Mouse (Mus musculus) MEL (cell line): ENCODE data around the gene Col8a2. TPM values are rescaled to one million over a fixed set of nuclear protein-coding genes. Genes with fewer than 3 reads are reported as not detected.
A peak's percentile ranks its signal among the peaks of the same experiment; 100 is the strongest.

Source experiments
- DNase-seq: peaks from one replicate; pipeline ENCODE4 v3.0.0; 2011; ENCODE audit warnings: low read depth, low spot score
- H3K27ac ChIP-seq: 2 replicates; pipeline ENCODE4 v1.5.1; 2012; ENCODE audit warnings: low read depth, mild to moderate bottlenecking, control low read depth, low read length, moderate library complexity; ENCODE audit not compliant: control insufficient read depth
- H3K27me3 ChIP-seq, 2 experiments: fragments of 150-350 bp in 1 of 2; sonication (generic) in 1 of 2; 2 replicates each; pipeline ENCODE4 v1.6.1; 2012; ENCODE audit warnings: low read length in 2 of 2, mild to moderate bottlenecking in 2 of 2, improper control_type of control experiment in 1 of 2, moderate library complexity in 1 of 2; ENCODE audit not compliant: insufficient read depth in 2 of 2, control insufficient read depth in 1 of 2
- H3K36me3 ChIP-seq, 2 experiments: 2 replicates each; pipeline ENCODE4 v1.6.1; 2012 to 2014; ENCODE audit warnings: low read length in 2 of 2, improper control_type of control experiment in 1 of 2, inconsistent platforms in 1 of 2, mild to moderate bottlenecking in 1 of 2; ENCODE audit not compliant: insufficient read depth in 2 of 2, control insufficient read depth in 1 of 2
- H3K4me1 ChIP-seq, 2 experiments: fragments of 150-350 bp in 1 of 2; sonication (generic) in 1 of 2; 2 replicates each; pipeline ENCODE4 v1.6.1; 2012; ENCODE audit warnings: low read length in 2 of 2, improper control_type of control experiment in 1 of 2, mild to moderate bottlenecking in 1 of 2; ENCODE audit not compliant: insufficient read depth in 2 of 2, control insufficient read depth in 1 of 2
- H3K4me3 ChIP-seq, 2 experiments: fragments of 150-350 bp in 1 of 2; sonication (generic) in 1 of 2; 2 replicates each; pipeline ENCODE4 v1.5.1; 2012; ENCODE audit warnings: low read depth in 2 of 2, low read length in 2 of 2, mild to moderate bottlenecking in 2 of 2, moderate library complexity in 2 of 2, control low read depth in 1 of 2, improper control_type of control experiment in 1 of 2; ENCODE audit not compliant: control insufficient read depth in 1 of 2, insufficient read depth in 1 of 2
- H3K79me2 ChIP-seq: 2 replicates; pipeline ENCODE4 v1.6.1; 2012; ENCODE audit warnings: mild to moderate bottlenecking, low read length, moderate library complexity; ENCODE audit not compliant: control insufficient read depth, poor library complexity, insufficient read depth
- H3K9ac ChIP-seq: 2 replicates; pipeline ENCODE4 v1.6.1; 2012; ENCODE audit warnings: low read depth, mild to moderate bottlenecking, control low read depth, low read length, moderate library complexity; ENCODE audit not compliant: control insufficient read depth, poor library complexity, severe bottlenecking
- H3K9me3 ChIP-seq: fragments of 150-350 bp; sonication (generic); replicated peaks from 2 replicates; pipeline ENCODE4 v1.6.1; 2012; ENCODE audit warnings: mild to moderate bottlenecking, low read length, improper control_type of control experiment, moderate library complexity; ENCODE audit not compliant: insufficient read depth
- CHD1 ChIP-seq: IDR thresholded peaks from 2 replicates; pipeline ENCODE4 v1.6.1; 2012; ENCODE audit warnings: low read depth, mild to moderate bottlenecking, inconsistent platforms, low read length, improper control_type of control experiment
- E2F4 ChIP-seq: IDR thresholded peaks from 2 replicates; pipeline ENCODE4 v1.6.1; 2011; ENCODE audit warnings: low read depth, low read length, improper control_type of control experiment, borderline replicate concordance
- ETS1 ChIP-seq: IDR thresholded peaks from 2 replicates; pipeline ENCODE4 v1.6.1; 2012; ENCODE audit warnings: low read depth, mild to moderate bottlenecking, inconsistent platforms, low read length, improper control_type of control experiment, moderate library complexity
- HCFC1 ChIP-seq: IDR thresholded peaks from 2 replicates; pipeline ENCODE4 v1.6.1; 2012; ENCODE audit warnings: low read depth, mild to moderate bottlenecking, inconsistent platforms, low read length, improper control_type of control experiment, moderate library complexity
- JUND ChIP-seq: IDR thresholded peaks from 2 replicates; pipeline ENCODE4 v1.6.1; 2011; ENCODE audit warnings: low read depth, mild to moderate bottlenecking, improper control_type of control experiment, low read length
- MAZ ChIP-seq: IDR thresholded peaks from 2 replicates; pipeline ENCODE4 v1.6.1; 2012; ENCODE audit warnings: low read depth, mild to moderate bottlenecking, inconsistent platforms, low read length, improper control_type of control experiment
- MXI1 ChIP-seq: IDR thresholded peaks from 2 replicates; pipeline ENCODE4 v1.6.1; 2011; ENCODE audit warnings: mild to moderate bottlenecking, low read depth, low read length, improper control_type of control experiment
- MYC ChIP-seq: IDR thresholded peaks from 2 replicates; pipeline ENCODE4 v1.6.1; 2011; ENCODE audit warnings: low read depth, mild to moderate bottlenecking, low read length, improper control_type of control experiment, moderate library complexity
- NELFE ChIP-seq: IDR thresholded peaks from 2 replicates; pipeline ENCODE4 v1.6.1; 2011; ENCODE audit warnings: low read depth, low read length, improper control_type of control experiment
- POLR2A ChIP-seq, 2 experiments: IDR thresholded peaks; 2 replicates each; pipeline ENCODE4 v1.6.1; 2011 to 2012; ENCODE audit warnings: low read length in 2 of 2, mild to moderate bottlenecking in 2 of 2, control low read depth in 1 of 2, improper control_type of control experiment in 1 of 2, low read depth in 1 of 2, moderate library complexity in 1 of 2; ENCODE audit not compliant: control insufficient read depth in 1 of 2, insufficient read depth in 1 of 2, poor library complexity in 1 of 2
- POLR2AphosphoS2 ChIP-seq: IDR thresholded peaks from 2 replicates; pipeline ENCODE4 v1.6.1; 2011; ENCODE audit warnings: low read length, improper control_type of control experiment
- RAD21 ChIP-seq: IDR thresholded peaks from 2 replicates; pipeline ENCODE4 v1.6.1; 2011; ENCODE audit warnings: mild to moderate bottlenecking, low read depth, low read length, improper control_type of control experiment
- TBP ChIP-seq: IDR thresholded peaks from 2 replicates; pipeline ENCODE4 v1.8.0; 2011; ENCODE audit warnings: low read depth, low read length, improper control_type of control experiment
- TCF12 ChIP-seq: IDR thresholded peaks from 2 replicates; pipeline ENCODE4 v1.6.1; 2014; ENCODE audit warnings: low read depth, mild to moderate bottlenecking, inconsistent platforms, low read length, improper control_type of control experiment, moderate library complexity
- UBTF ChIP-seq: IDR thresholded peaks from 2 replicates; pipeline ENCODE4 v1.6.1; 2012; ENCODE audit warnings: low read depth, mild to moderate bottlenecking, inconsistent platforms, low read length, improper control_type of control experiment, moderate library complexity, borderline replicate concordance; ENCODE audit not compliant: insufficient read depth
- USF2 ChIP-seq, 2 experiments: IDR thresholded peaks; 2 replicates each; pipeline ENCODE4 v1.6.1; 2011 to 2012; ENCODE audit warnings: improper control_type of control experiment in 2 of 2, low read length in 2 of 2, borderline replicate concordance in 1 of 2, inconsistent platforms in 1 of 2, low read depth in 1 of 2, mild to moderate bottlenecking in 1 of 2; ENCODE audit not compliant: insufficient read depth in 1 of 2
- ZMIZ1 ChIP-seq: IDR thresholded peaks from 2 replicates; pipeline ENCODE4 v1.6.1; 2012; ENCODE audit warnings: low read depth, mild to moderate bottlenecking, inconsistent platforms, low read length, improper control_type of control experiment, moderate library complexity
- polyA plus RNA-seq, 2 experiments: library from polyadenylated mRNA; stranded (reverse) in 1 of 2; unstranded in 1 of 2; fragments of >175 nt in 1 of 2; fragments of >200 nt in 1 of 2; gene quantifications; 2 replicates each; pipeline versions ENCODE4 v1.2.1 to v1.2.4; 2012; ENCODE audit warnings: low replicate concordance in 2 of 2, low read depth in 1 of 2; ENCODE audit not compliant: insufficient read length in 2 of 2, insufficient read depth in 1 of 2, missing spikeins in 1 of 2
- total RNA-seq: library from RNA; depleted of rRNA; stranded (reverse); fragments of 300-350 nt; gene quantifications from 2 replicates; pipeline ENCODE4 v1.2.3, GENCODE M21; 2012

Col8a2 gene
- total and polyA plus RNA-seq, 3 experiments, result not detected

DNA sequence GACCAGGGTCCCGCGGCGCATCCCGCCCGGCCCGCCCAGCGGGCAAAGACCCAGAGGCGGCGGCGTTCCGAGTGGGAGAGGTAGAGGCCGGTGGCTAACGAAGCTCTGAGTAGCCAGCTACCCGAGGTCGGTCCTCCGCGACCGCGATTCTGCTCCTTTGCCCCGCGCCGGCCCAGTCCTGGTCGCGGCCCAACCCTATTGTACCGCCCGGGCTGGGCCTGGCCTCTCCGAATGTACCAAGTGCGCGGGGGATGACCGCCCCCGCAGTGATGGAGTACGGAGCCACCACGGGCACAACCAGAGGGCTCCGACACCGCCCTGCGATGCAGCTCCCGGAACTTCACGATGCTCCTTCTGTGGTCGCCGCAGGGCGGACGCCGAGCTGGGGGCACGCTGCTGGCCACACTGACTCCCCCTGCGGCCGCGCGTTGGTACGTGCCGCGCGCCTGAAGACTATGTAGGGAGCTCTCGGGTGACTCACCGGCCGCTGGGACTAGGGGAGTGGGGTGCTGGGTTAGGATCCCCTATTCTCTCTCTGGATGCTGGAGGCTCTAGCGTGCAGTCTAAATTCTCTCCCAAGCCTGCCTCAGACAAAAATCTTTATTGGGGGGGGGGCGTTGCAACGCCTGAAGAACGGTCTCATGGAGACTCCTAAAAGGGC, 30.3 kb upstream of the Col8a2 start, which contains the start of gene Map7d1:
TSS of gene Map7d1 (minus strand) at position 213 of the 661 bp plus-strand sequence.
- H3K27me3 ChIP-seq, result no peaks in the 10 kb centered on the region
- TF ChIP-seq TBP (peak; percentile 48; the same call in 1 of the 2 replicates), NELFE (peak; percentile 76), HCFC1 (peak; percentile 66; the same call in 1 of the 2 replicates), E2F4 (no peak), MXI1 (peak; percentile 49), MYC (no peak), POLR2AphosphoS2 (peak; percentile 45; the same call in 1 of the 2 replicates), JUND (no peak), CHD1 (peak; percentile 100), ZMIZ1 (0 out of 2 replicates have a peak, but pooled peaks have one; percentile 59), TCF12 (peak; percentile 40), UBTF (peak; percentile 87; the same call in 1 of the 2 replicates), USF2 (IDR thresholded peaks at IDR 0.05; ENCODE audit: borderline replicate concordance in 1 of 2, insufficient read depth in 1 of 2, low read depth in 1 of 2, low read length in 2 of 2) (no peak), MAZ (peak; percentile 21; the same call in 1 of the 2 replicates), POLR2A (IDR thresholded peaks at IDR 0.05; ENCODE audit: control insufficient read depth in 1 of 2, insufficient read depth in 1 of 2, low read depth in 1 of 2, low read length in 2 of 2, poor library complexity in 1 of 2) (peak in 1 of 2 experiments; percentile 79; a peak in 3 of 4 replicates), RAD21 (no peak), ETS1 (no peak)
- TF ChIP-seq, all 39 proteins: peak for 11

More for the DNA sequence above, 30.3 kb upstream of the Col8a2 start, which contains the start of gene Map7d1:
- Histone ChIP-seq H3K4me3 (peak within 1 kb of the TSS; percentile 79 to 84), H3K9ac (peak within 1 kb of the TSS; percentile 84), H3K79me2 (peaks cover 25% of the 10 kb centered on the region), H3K9me3 (no peaks in the 10 kb centered on the region), H3K27ac (peak within 1 kb of the TSS; percentile 78), H3K36me3 (peaks cover 0 to 11% of the 10 kb centered on the region in 2 experiments; a peak in 2 of 4 replicates), H3K4me1 (peaks cover 2 to 31% of the 10 kb centered on the region in 2 experiments; a peak in 3 of 4 replicates)
- peak; percentile 90 for DNase-seq
